Mouse (Mus musculus) stomach, postnatal 0 days (tissue): ENCODE data around the gene Bet1l. TPM values are rescaled to one million over a fixed set of nuclear protein-coding genes. Genes with fewer than 3 reads are reported as not detected.

Source experiments
- ATAC-seq: fragments of 200-750 bp; cut with Nextera tagmentation; 2 replicates; pipeline ENCODE4 v1.8.0; 2017; ENCODE audit not compliant: low FRiP score, low TSS enrichment
- DNase-seq: peaks from one replicate; pipeline ENCODE4 v3.0.0-alpha.2; 2016; ENCODE audit warnings: low spot score
- H3K27ac ChIP-seq: fragments of 300-500 bp; sonication (generic); replicated peaks from 2 replicates; pipeline ENCODE4 v1.5.1; 2014; ENCODE audit warnings: mild to moderate bottlenecking, control low read depth
- H3K27me3 ChIP-seq: fragments of 300-500 bp; sonication (generic); 2 replicates; pipeline ENCODE4 v1.6.1; 2014; ENCODE audit warnings: low read length; ENCODE audit not compliant: control insufficient read depth, insufficient read depth
- H3K36me3 ChIP-seq: fragments of 300-500 bp; sonication (generic); 2 replicates; pipeline ENCODE4 v1.6.1; 2014; ENCODE audit warnings: low read length, mixed read lengths; ENCODE audit not compliant: control insufficient read depth, insufficient read depth
- H3K4me1 ChIP-seq: fragments of 300-500 bp; sonication (generic); replicated peaks from 2 replicates; pipeline ENCODE4 v1.6.1; 2014; ENCODE audit warnings: antibody characterized with exemption; ENCODE audit not compliant: control insufficient read depth, insufficient read depth
- H3K4me2 ChIP-seq: fragments of 300-500 bp; sonication (generic); replicated peaks from 2 replicates; pipeline ENCODE4 v1.6.1; 2014; ENCODE audit warnings: low read depth, mild to moderate bottlenecking, control low read depth, moderate library complexity
- H3K4me3 ChIP-seq: fragments of 300-500 bp; sonication (generic); 2 replicates; pipeline ENCODE4 v1.5.1; 2014; ENCODE audit warnings: low read depth, low read length, control low read depth
- H3K9ac ChIP-seq: fragments of 300-500 bp; sonication (generic); 2 replicates; pipeline ENCODE4 v1.6.1; 2014; ENCODE audit warnings: mild to moderate bottlenecking, low read length, control low read depth, mixed read lengths
- H3K9me3 ChIP-seq: fragments of 300-500 bp; sonication (generic); 2 replicates; pipeline ENCODE4 v1.6.1; 2016; ENCODE audit warnings: low read length; ENCODE audit not compliant: control insufficient read depth
- CTCF ChIP-seq: IDR thresholded peaks from 2 replicates; pipeline ENCODE4 v1.5.1; 2016; ENCODE audit warnings: antibody characterized with exemption, low read depth, mild to moderate bottlenecking, moderate library complexity
- EP300 ChIP-seq: optimal IDR thresholded peaks from 2 replicates; pipeline ENCODE3; 2016; ENCODE audit warnings: antibody characterized with exemption
- WGBS: fragments of 180-500 bp; shearing (Covaris S2); extraction: QIAGEN DNeasy Blood & Tissue Kit; methylation state at CpG from one replicate; pipeline ENCODE4 v1.1.7; 2014; 5-methylcytosine and 5-hydroxymethylcytosine counted together
- polyA plus RNA-seq: library from polyadenylated mRNA; unstranded; fragments of >200 nt; fragmentation: Nextera tagmentation; extraction: Ambion mirVana; gene quantifications from 2 replicates; pipeline ENCODE4 v1.2.1, GENCODE M21; 2015

Bet1l gene
- polyA plus RNA-seq, 1 experiment from 2014 or later, result 49.0 TPM

- Histone ChIP-seq H3K9ac (peak within 1 kb of the TSS; percentile 89), H3K36me3 (peaks cover 22% of the 10 kb centered on the region; the same call in 1 of the 2 replicates), H3K27ac (peak within 1 kb of the TSS; percentile 98), H3K4me2 (peak within 1 kb of the TSS; percentile 80), H3K4me1 (peaks cover 10% of the 10 kb centered on the region; the same call in 1 of the 2 replicates), H3K9me3 (no peaks in the 10 kb centered on the region), H3K4me3 (peak within 1 kb of the TSS; percentile 78), H3K27me3 (no peaks in the 10 kb centered on the region)
- TF ChIP-seq EP300, result no peak
- TF ChIP-seq CTCF, result peak; percentile 27; the same call in 1 of the 2 replicates
- 1% methylated on average over 51 of the region's 51 CpGs for WGBS
- ATAC-seq (peak; percentile 88), DNase-seq (peak; percentile 92)
Observed at GRCm38 (mm10) chr7:140855860-140856784, 1.3 kb downstream of the Bet1l start, which contains the start of gene Gm45785. Gene Gm45785, minus strand, starts transcription at chr7:140856331.

- no peak for DNase-seq
- H3K36me3 ChIP-seq, result peaks cover 16% of the 10 kb centered on the region; the same call in 1 of the 2 replicates
Observed at GRCm38 (mm10) chr7:140855181-140855580, 2.2 kb downstream of the Bet1l start.

GRCm38 (mm10) chr7:140854483-140854882 lies 2.9 kb downstream of the Bet1l start:
- Histone ChIP-seq H3K27ac (no peak overlapping the region), H3K36me3 (peaks cover 16% of the 10 kb centered on the region; the same call in 1 of the 2 replicates), H3K4me2 (no peak overlapping the region), H3K4me3 (no peak overlapping the region), H3K9me3 (no peaks in the 10 kb centered on the region), H3K9ac (no peak overlapping the region), H3K4me1 (peaks cover 10% of the 10 kb centered on the region; the same call in 1 of the 2 replicates), H3K27me3 (no peaks in the 10 kb centered on the region)
- WGBS, result 92% methylated on average over 18 of the region's 18 CpGs
- TF ChIP-seq CTCF (no peak), EP300 (no peak)
- ATAC-seq (no peak), DNase-seq (no peak)

More at GRCm38 (mm10) chr7:140855181-140855580, 2.2 kb downstream of the Bet1l start:
- peak overlapping the region; percentile 80 for H3K4me2 ChIP-seq
- H3K27me3 ChIP-seq, result no peaks in the 10 kb centered on the region
- H3K9ac ChIP-seq, result peak overlapping the region; percentile 89
- WGBS, result 65% methylated on average over 9 of the region's 9 CpGs
- H3K27ac ChIP-seq, result peak overlapping the region; percentile 98
- peak overlapping the region; percentile 78 for H3K4me3 ChIP-seq
- no peaks in the 10 kb centered on the region for H3K9me3 ChIP-seq
- no peak for ATAC-seq
- H3K4me1 ChIP-seq, result peaks cover 10% of the 10 kb centered on the region; the same call in 1 of the 2 replicates
- TF ChIP-seq CTCF (no peak), EP300 (no peak)

- H3K27me3 ChIP-seq, result no peaks in the 10 kb centered on the region
- H3K4me3 ChIP-seq, result no peak overlapping the region
- ATAC-seq, result no peak
- no peak overlapping the region for H3K4me2 ChIP-seq
- 82% methylated on average over 9 of the region's 9 CpGs for WGBS
- TF ChIP-seq EP300 (no peak), CTCF (no peak)
- no peak overlapping the region for H3K27ac ChIP-seq
- DNase-seq, result no peak
- peaks cover 16% of the 10 kb centered on the region; the same call in 1 of the 2 replicates for H3K36me3 ChIP-seq
- H3K4me1 ChIP-seq, result peaks cover 10% of the 10 kb centered on the region; the same call in 1 of the 2 replicates
- H3K9me3 ChIP-seq, result no peaks in the 10 kb centered on the region
- no peak overlapping the region for H3K9ac ChIP-seq
Observed at GRCm38 (mm10) chr7:140853386-140853785, 4.0 kb downstream of the Bet1l start.

GRCm38 (mm10) chr7:140851916-140852315 lies 5.5 kb downstream of the Bet1l start:
- no peak overlapping the region for H3K9ac ChIP-seq
- no peak overlapping the region for H3K4me2 ChIP-seq
- peaks cover 16% of the 10 kb centered on the region; the same call in 1 of the 2 replicates for H3K36me3 ChIP-seq
- TF ChIP-seq CTCF (no peak), EP300 (no peak)
- DNase-seq (no peak), ATAC-seq (no peak)
- no peaks in the 10 kb centered on the region for H3K27me3 ChIP-seq
- H3K4me1 ChIP-seq, result 0 out of 2 replicates have a peak, but pooled peaks cover 5% of the 10 kb centered on the region
- WGBS, result 94% methylated on average over 4 of the region's 4 CpGs
- H3K27ac ChIP-seq, result no peak overlapping the region
- no peak overlapping the region for H3K4me3 ChIP-seq
- H3K9me3 ChIP-seq, result no peaks in the 10 kb centered on the region
